Mouse (Mus musculus) lung, postnatal 0 days (tissue): ENCODE results near the gene Pigq.

Source experiments
- CTCF ChIP-seq: IDR thresholded peaks from 2 replicates; pipeline ENCODE4 v1.5.1; 2016; ENCODE audit warnings: antibody characterized with exemption, mild to moderate bottlenecking
- EP300 ChIP-seq: IDR thresholded peaks from 2 replicates; pipeline ENCODE4 v1.6.1; 2016; ENCODE audit warnings: antibody characterized with exemption, mild to moderate bottlenecking, control low read depth

DNA sequence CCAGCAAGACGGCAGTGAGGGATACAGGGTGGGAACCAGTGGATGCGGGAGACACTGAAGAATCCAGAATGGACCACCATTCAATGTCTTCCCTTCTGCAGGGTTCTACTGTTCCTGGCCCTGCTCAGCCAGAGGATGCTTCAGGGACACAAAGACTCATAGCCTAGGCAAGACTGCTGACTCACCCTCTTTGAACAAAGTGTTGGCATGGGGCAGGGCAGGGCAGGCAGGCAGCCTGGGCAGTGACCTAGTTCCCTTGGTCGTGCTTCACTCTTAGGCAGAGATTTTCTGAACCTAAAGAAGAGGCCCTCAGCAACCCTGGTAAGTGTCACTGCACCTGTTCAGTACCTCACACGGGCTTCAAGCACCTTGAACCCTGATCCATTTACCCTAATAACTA is 32.9 kb downstream of the Pigq start:
- TF ChIP-seq CTCF (no peak), EP300 (no peak)
